Mouse (Mus musculus): ENCODE measurements around the gene Jund.

DNA sequence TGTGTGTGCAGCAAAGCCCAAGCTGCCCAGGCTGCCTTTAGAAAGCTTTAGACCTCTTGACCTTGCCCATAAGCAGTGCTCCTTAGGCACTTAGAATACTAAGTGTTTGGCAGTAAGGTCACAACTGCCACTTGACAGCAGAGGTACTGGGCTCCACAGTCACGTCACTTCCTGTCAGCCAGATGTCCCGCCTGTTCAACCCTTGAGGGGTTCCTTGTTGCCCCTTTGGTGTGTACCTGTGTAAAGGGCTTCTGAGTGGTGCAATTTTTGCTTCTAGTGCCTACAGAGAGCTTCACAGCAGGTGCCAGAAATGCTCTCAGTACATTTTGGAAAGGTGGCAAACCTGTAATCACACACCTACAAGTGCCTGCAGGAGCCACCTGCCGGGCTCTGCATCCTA lies 39.5 kb downstream of the Jund start:
- TF ChIP-seq CTCF (conservative IDR thresholded peaks at IDR 0.05 in 1 of 2, IDR thresholded peaks at IDR 0.05 in 1 of 2; ENCODE audit: low read depth in 2 of 2, low read length in 2 of 2) (no peak), TCF12 (IDR thresholded peaks at IDR 0.05; ENCODE audit: low read depth, low read length) (no peak), MAX (IDR thresholded peaks at IDR 0.05; ENCODE audit: low read length) (no peak), USF1 (IDR thresholded peaks at IDR 0.05; ENCODE audit: low read depth, low read length) (no peak), CHD2 (IDR thresholded peaks at IDR 0.05; ENCODE audit: low read length) (no peak), ZNF384 (IDR thresholded peaks at IDR 0.05; ENCODE audit: low read depth, low read length) (no peak), RCOR1 (conservative IDR thresholded peaks at IDR 0.05; ENCODE audit: low read depth, low read length) (no peak), RAD21 (IDR thresholded peaks at IDR 0.05; ENCODE audit: low read depth, low read length) (no peak), POLR2AphosphoS2 (IDR thresholded peaks at IDR 0.05; ENCODE audit: low read depth, low read length) (no peak), PAX5 (IDR thresholded peaks at IDR 0.05; ENCODE audit: low read length) (no peak)

Measured in CH12.LX (cell line).